Mouse (Mus musculus) heart, embryonic 14.5 days (tissue): Measurements from ENCODE around the gene Itgb6. TPM values are rescaled to one million over a fixed set of nuclear protein-coding genes. Genes with fewer than 3 reads are reported as not detected.

Experiments used
- ATAC-seq: fragments of 200-750 bp; cut with Nextera tagmentation; 2 replicates; pipeline ENCODE4 v1.8.0; 2017; ENCODE audit warnings: low read depth, moderate TSS enrichment; ENCODE audit not compliant: insufficient number of reproducible peaks, insufficient read depth, low FRiP score
- H3K27ac ChIP-seq, 2 experiments: fragments of 200-500 bp in 1 of 2; fragments of 300-500 bp in 1 of 2; sonication (generic) in 1 of 2; replicated peaks in 1 of 2; 2 replicates each; pipeline ENCODE4 v1.5.1; 2012 to 2014; ENCODE audit warnings: low read depth in 2 of 2, low read length in 2 of 2, control low read depth in 1 of 2, mild to moderate bottlenecking in 1 of 2, mixed read lengths in 1 of 2; ENCODE audit not compliant: control insufficient read depth in 1 of 2, insufficient read depth in 1 of 2
- H3K27me3 ChIP-seq: fragments of 300-500 bp; sonication (generic); 2 replicates; pipeline ENCODE4 v1.6.1; 2014; ENCODE audit warnings: mild to moderate bottlenecking, low read length, control low read depth; ENCODE audit not compliant: control insufficient read depth, insufficient read depth
- H3K36me3 ChIP-seq: fragments of 300-500 bp; sonication (generic); 2 replicates; pipeline ENCODE4 v1.6.1; 2014; ENCODE audit warnings: mild to moderate bottlenecking, control low read depth, low read length, mixed read lengths; ENCODE audit not compliant: control insufficient read depth, insufficient read depth
- H3K4me1 ChIP-seq, 2 experiments: fragments of 200-500 bp in 1 of 2; fragments of 300-500 bp in 1 of 2; sonication (generic) in 1 of 2; 2 replicates each; pipeline ENCODE4 v1.6.1; 2012 to 2014; ENCODE audit warnings: low read length in 2 of 2, control low read depth in 1 of 2, mixed read lengths in 1 of 2; ENCODE audit not compliant: control insufficient read depth in 2 of 2, insufficient read depth in 2 of 2
- H3K4me2 ChIP-seq: fragments of 300-500 bp; sonication (generic); 2 replicates; pipeline ENCODE4 v1.6.1; 2014; ENCODE audit warnings: mild to moderate bottlenecking, low read length
- H3K4me3 ChIP-seq, 2 experiments: fragments of 200-500 bp in 1 of 2; fragments of 300-500 bp in 1 of 2; sonication (generic) in 1 of 2; 2 replicates each; pipeline ENCODE4 v1.5.1; 2012 to 2014; ENCODE audit warnings: low read length in 2 of 2, mild to moderate bottlenecking in 2 of 2, control low read depth in 1 of 2, low read depth in 1 of 2, moderate library complexity in 1 of 2; ENCODE audit not compliant: control insufficient read depth in 1 of 2, insufficient read depth in 1 of 2
- H3K9ac ChIP-seq: fragments of 300-500 bp; sonication (generic); 2 replicates; pipeline ENCODE4 v1.6.1; 2014; ENCODE audit warnings: mild to moderate bottlenecking, low read length
- H3K9me3 ChIP-seq: fragments of 300-500 bp; sonication (generic); 2 replicates; pipeline ENCODE4 v1.6.1; 2016; ENCODE audit warnings: low read length, control low read depth; ENCODE audit not compliant: control insufficient read depth
- WGBS: fragments of 180-500 bp; shearing (Covaris S2); extraction: QIAGEN DNeasy Blood & Tissue Kit; methylation state at CpG from one replicate; pipeline ENCODE4 v1.1.7; 2014; 5-methylcytosine and 5-hydroxymethylcytosine counted together
- polyA plus RNA-seq: library from polyadenylated mRNA; unstranded; fragments of >200 nt; fragmentation: Nextera tagmentation; extraction: Ambion mirVana; gene quantifications from 2 replicates; pipeline ENCODE4 v1.2.1, GENCODE M21; 2014

The Itgb6 gene
- polyA plus RNA-seq, 1 experiment from 2014 or later: 0.41 TPM

DNA sequence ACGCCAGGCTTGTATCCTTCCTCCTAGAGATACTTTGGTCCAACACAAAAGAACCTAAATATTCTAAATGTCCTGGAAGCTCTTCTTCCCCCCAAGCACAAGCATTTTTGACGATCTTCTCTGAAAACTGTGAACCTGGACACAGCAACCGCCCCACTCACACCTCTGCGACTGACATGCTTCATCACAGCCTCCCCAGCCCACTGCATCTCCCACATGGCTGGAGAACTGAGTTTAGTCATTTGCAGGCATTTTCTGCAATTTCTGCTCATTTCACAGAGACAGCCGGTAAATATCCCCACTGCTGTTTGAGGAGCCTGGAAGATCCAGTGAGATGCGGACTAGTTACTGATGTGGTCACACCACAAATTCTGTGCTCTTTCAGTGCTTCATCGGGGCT is 107.7 kb downstream of the Itgb6 start:
- no peak overlapping the region for H3K4me3 ChIP-seq
- H3K4me2 ChIP-seq: no peak overlapping the region
- H3K36me3 ChIP-seq: no peaks in the 10 kb centered on the region
- no peaks in the 10 kb centered on the region for H3K9me3 ChIP-seq
- WGBS: 91% methylated on average over 7 of the region's 7 CpGs
- no peak for ATAC-seq
- H3K27ac ChIP-seq: no peak overlapping the region
- H3K27me3 ChIP-seq: no peaks in the 10 kb centered on the region
- no peak overlapping the region for H3K9ac ChIP-seq
- H3K4me1 ChIP-seq: no peaks in the 10 kb centered on the region

DNA sequence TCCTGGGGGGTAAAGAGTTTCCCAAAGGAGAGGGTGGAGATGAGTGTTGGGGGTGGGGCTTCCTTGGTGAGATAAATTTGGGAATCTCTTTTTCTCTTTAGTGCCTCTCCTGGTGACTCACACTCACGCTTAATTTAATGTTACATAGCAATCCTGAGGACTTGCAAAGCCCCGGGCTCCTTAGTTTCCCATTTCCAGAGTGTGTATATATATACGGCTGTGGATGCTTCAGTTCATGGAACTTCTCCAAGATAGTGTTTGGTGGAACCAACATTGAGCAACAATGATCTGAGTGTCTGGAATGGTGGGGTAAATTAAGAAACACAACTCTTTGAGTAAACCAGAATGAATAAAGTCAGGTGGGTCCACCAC is 108.6 kb downstream of the Itgb6 start:
- no peak overlapping the region for H3K27ac ChIP-seq
- WGBS: 82% methylated on average over 3 of the region's 3 CpGs
- H3K4me1 ChIP-seq: no peaks in the 10 kb centered on the region
- H3K4me3 ChIP-seq: no peak overlapping the region
- no peak overlapping the region for H3K4me2 ChIP-seq
- no peaks in the 10 kb centered on the region for H3K36me3 ChIP-seq
- H3K27me3 ChIP-seq: no peaks in the 10 kb centered on the region
- H3K9ac ChIP-seq: no peak overlapping the region
- ATAC-seq: no peak
- H3K9me3 ChIP-seq: no peaks in the 10 kb centered on the region

DNA sequence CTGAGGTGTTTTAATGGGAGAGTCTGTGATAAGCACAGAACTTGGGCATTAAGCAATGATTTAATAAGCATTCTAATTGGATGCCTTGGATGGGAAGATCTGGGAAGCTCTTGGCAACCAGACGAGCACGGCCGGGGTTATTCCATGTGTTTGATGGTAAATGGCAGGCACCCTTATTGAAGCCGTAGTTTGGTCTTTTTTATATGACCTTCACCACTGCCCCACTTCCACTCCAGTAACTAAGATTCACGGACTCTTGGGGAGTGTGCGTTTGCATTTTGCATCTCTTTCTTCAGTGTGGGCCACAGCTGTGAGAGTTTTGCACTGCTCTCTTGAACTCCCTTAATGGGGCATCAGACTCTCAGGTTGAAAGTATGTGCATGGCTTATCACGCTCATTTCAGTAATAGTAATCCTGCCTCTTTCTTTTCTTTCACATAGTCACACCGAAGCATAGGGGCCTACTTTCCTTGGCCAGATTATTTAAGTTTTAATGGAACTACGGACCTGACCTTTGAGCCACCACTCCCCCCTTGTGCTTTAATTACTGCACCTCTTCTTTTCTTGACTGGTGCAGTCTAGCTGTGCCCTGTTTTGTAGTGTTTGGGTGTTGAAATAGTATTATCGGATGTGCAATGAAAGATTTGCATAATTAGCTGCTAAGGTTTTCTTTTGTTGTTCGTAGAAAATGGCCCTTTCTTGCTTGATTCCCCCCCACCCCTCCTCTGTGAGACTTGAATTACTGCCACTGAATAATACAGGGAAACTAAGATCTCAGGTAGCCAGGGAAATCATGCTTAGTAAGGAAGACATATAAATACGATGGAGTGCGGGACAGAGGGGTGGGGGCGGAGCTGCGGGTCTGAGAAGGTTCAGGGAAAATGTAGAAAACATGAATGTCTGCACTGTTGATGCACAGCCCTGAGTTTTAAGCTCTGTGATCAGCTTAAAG is 109.3 kb downstream of the Itgb6 start:
- Histone ChIP-seq H3K4me3 (no peak overlapping the region), H3K9me3 (no peaks in the 10 kb centered on the region), H3K9ac (no peak overlapping the region), H3K27me3 (no peaks in the 10 kb centered on the region), H3K36me3 (no peaks in the 10 kb centered on the region), H3K4me2 (no peak overlapping the region), H3K27ac (no peak overlapping the region), H3K4me1 (no peaks in the 10 kb centered on the region)
- ATAC-seq: no peak
- WGBS: 87% methylated on average over 15 of the region's 15 CpGs

DNA sequence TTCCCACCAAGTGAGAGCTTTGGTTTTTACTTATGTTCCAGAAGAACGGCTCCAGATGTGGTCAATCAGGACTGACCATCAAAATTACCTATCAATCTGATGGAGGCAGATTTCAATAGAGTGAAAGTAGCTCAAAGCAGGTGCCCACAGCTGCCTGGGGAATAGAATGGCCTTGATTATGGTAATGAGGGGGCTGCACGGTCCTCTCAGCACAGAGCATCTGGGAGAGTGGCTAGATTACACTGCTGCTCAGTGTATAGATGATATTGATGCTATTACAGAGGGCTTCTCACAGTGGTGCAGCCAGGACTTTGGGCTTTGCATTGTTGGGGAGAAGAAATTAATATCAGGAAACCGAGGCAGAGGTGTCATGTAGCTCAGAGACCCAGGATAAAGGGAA is 110.8 kb downstream of the Itgb6 start:
- no peak for ATAC-seq
- WGBS: 72% methylated on average over 3 of the region's 3 CpGs

DNA sequence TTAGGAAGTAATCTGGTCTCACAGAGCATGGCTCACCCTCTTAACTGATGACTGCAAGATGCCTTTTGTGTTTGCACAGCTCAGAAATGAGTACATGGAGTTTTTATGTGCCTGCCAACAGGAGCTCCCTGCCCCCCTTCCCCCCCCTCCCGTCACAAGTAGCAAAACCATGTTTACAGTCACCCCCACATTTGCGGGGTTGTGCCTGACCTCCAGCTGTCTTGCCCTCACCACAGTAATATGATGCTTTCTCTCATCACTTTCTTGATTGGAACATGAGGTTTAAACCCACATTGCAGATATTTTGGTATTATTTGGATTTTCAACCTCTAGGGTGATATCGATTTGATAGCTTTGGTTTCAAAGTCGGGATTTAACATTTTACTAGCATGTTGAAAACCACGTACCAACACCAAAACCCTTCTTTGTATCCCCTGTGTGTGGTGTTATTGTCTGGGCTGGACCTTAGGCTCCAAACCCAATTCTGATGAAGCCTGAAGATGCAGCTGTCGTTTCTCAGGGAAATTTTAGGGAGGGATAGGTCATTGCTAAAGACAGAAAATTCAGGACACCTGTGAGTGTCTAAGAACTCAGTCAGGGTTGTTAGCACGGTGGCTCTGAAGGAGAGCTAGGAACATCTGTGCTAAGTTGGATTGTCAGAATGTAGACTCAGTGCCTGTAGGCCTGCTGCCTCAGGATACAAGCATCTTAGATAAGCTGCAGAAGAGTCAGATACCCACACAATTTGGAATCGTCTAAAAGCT is 112.8 kb downstream of the Itgb6 start:
- 68% methylated on average over 8 of the region's 8 CpGs for WGBS
- no peak for ATAC-seq
- H3K27me3 ChIP-seq: no peaks in the 10 kb centered on the region

More for the DNA sequence above, 110.8 kb downstream of the Itgb6 start:
- Histone ChIP-seq H3K4me2 (no peak overlapping the region), H3K9me3 (no peaks in the 10 kb centered on the region), H3K27ac (no peak overlapping the region), H3K36me3 (no peaks in the 10 kb centered on the region), H3K4me1 (no peaks in the 10 kb centered on the region), H3K9ac (no peak overlapping the region), H3K27me3 (no peaks in the 10 kb centered on the region), H3K4me3 (no peak overlapping the region)

DNA sequence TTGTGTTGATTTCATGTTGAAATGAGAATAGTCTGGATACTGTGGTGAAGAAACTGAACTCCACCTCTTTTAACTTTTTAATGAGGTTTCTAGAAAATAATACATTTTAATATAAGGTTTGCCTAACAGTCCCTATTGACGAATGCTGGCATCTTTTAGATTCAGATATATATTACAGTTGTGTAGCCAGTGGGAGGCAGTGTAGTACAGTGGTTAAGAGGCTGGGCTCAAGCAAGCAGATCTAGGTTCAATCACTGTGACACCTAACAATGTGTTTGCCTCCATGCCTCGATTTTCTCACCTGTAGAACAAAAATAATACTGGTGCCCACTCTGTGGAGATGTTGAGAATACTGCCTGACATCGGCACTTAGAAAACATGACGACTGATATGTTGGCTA is 114.5 kb downstream of the Itgb6 start:
- Histone ChIP-seq H3K27me3 (no peaks in the 10 kb centered on the region), H3K9ac (no peak overlapping the region), H3K36me3 (no peaks in the 10 kb centered on the region), H3K9me3 (no peaks in the 10 kb centered on the region), H3K4me2 (no peak overlapping the region), H3K4me1 (no peaks in the 10 kb centered on the region), H3K27ac (no peak overlapping the region), H3K4me3 (no peak overlapping the region)
- ATAC-seq: no peak
- 35% methylated on average over 4 of the region's 4 CpGs for WGBS

More for the DNA sequence above, 112.8 kb downstream of the Itgb6 start:
- H3K4me1 ChIP-seq: no peaks in the 10 kb centered on the region
- H3K9me3 ChIP-seq: no peaks in the 10 kb centered on the region
- no peak overlapping the region for H3K4me2 ChIP-seq
- H3K36me3 ChIP-seq: no peaks in the 10 kb centered on the region
- H3K9ac ChIP-seq: no peak overlapping the region
- H3K4me3 ChIP-seq: no peak overlapping the region
- no peak overlapping the region for H3K27ac ChIP-seq

DNA sequence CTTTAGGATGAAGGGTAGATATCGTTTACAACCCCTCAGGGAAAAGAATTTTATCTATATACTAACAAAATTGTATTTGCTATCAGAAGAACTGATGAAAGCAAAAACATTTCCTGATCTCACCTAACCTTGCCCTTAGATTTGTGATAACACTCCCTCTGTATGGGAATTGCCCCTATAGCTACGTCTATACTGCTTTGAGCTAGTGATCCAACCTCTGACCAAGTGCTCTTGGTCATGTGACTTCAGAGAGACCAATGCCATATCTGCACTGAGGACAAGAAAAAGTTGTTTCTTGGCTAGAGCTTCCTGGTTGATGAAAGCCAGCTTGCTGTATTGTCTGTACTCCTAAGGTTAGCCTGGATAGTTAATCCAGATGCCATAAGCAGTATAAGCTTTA is 121.1 kb downstream of the Itgb6 start:
- no peak overlapping the region for H3K9ac ChIP-seq

More for the DNA sequence above, 121.1 kb downstream of the Itgb6 start:
- WGBS: 69% methylated on average over 2 of the region's 2 CpGs
- H3K27me3 ChIP-seq: no peaks in the 10 kb centered on the region
- ATAC-seq: no peak
- H3K4me1 ChIP-seq: no peaks in the 10 kb centered on the region
- H3K27ac ChIP-seq: no peak overlapping the region
- H3K4me3 ChIP-seq: no peak overlapping the region
- H3K9me3 ChIP-seq: no peaks in the 10 kb centered on the region
- H3K36me3 ChIP-seq: no peaks in the 10 kb centered on the region
- no peak overlapping the region for H3K4me2 ChIP-seq
